Mouse (Mus musculus): Measurements from ENCODE around the gene Cisd3. TPM values are rescaled to one million over a fixed set of nuclear protein-coding genes. Genes with fewer than 3 reads are reported as not detected.

Gene Cisd3
- polyA plus RNA-seq, 1 experiment from 2014 or later, result 59.1 TPM

DNA sequence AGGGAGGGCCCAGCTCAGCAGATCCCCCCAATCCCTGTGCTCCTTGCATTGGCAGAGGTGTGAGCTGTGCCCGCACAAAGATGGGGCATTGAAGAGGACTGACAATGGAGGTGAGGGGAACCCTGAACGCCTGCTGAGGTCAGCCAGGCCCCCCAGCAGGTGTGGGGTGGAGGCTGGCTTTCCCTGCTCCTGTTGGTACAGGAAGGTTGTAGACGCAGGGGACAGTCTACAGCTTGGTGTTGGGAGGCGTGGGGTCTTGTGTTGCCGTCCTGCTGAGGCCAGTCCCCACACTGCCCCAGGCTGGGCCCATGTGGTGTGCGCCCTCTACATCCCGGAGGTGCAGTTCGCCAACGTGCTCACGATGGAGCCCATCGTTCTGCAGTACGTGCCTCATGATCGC lies 20.2 kb upstream of the Cisd3 start:
- Histone ChIP-seq H3K9me3 (ENCODE audit: low read length) (no peaks in the 10 kb centered on the region), H3K27ac (ENCODE audit: low read length) (no peak overlapping the region), H3K4me1 (ENCODE audit: insufficient read depth, low read depth, low read length) (peaks cover 24% of the 10 kb centered on the region), H3K36me3 (ENCODE audit: insufficient read depth, low read length) (no peaks in the 10 kb centered on the region), H3K27me3 (replicated peaks; ENCODE audit: insufficient read depth, low read length) (0 out of 2 replicates have a peak, but pooled peaks cover 5% of the 10 kb centered on the region), H3K4me2 (replicated peaks; ENCODE audit: low read depth, low read length) (no peak overlapping the region; the same call in 1 of the 2 replicates), H3K4me3 (ENCODE audit: low read depth, low read length) (no peak overlapping the region), H3K9ac (replicated peaks; ENCODE audit: low read depth) (no peak overlapping the region)
- 84% methylated on average over 13 of the region's 13 CpGs for WGBS
- DNase-seq (ENCODE audit: low spot score) (no peak), ATAC-seq (no peak)
- TF ChIP-seq EP300 (IDR thresholded peaks at IDR 0.05) (no peak), CTCF (IDR thresholded peaks at IDR 0.05) (0 out of 2 replicates have a peak, but pooled peaks have one; percentile 5)

DNA sequence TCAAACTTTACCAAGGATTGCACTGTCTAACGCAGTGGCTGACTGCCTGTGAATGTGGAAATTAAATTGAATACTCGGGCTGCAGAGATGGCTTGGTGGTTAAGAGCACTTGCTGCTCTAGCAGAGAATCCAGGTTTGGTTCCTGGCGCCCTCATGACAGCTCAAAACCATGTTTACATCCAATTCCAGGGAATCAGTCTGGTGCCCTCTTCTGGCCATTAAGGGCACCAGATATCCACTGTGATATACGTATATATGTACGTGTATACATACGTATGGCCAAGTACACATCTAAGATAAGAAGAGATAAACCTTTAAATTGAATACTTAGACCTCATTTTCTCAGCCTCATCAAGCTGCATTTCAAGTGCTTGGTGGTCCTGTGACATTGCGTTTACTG lies 19.4 kb upstream of the Cisd3 start:
- WGBS, result 81% methylated on average over 7 of the region's 7 CpGs
- peaks cover 17% of the 10 kb centered on the region for H3K4me1 ChIP-seq (ENCODE audit: insufficient read depth, low read depth, low read length)
- no peaks in the 10 kb centered on the region for H3K9me3 ChIP-seq (ENCODE audit: low read length)
- H3K9ac ChIP-seq (replicated peaks; ENCODE audit: low read depth), result no peak overlapping the region
- ATAC-seq (no peak), DNase-seq (ENCODE audit: low spot score) (peak; percentile 11)
- no peak overlapping the region for H3K4me2 ChIP-seq (replicated peaks; ENCODE audit: low read depth, low read length)
- H3K4me3 ChIP-seq (ENCODE audit: low read depth, low read length), result no peak overlapping the region
- H3K27ac ChIP-seq (ENCODE audit: low read length), result no peak overlapping the region
- 0 out of 2 replicates have a peak, but pooled peaks cover 4% of the 10 kb centered on the region for H3K36me3 ChIP-seq (ENCODE audit: insufficient read depth, low read length)
- peak; percentile 65 for TF ChIP-seq CTCF (IDR thresholded peaks at IDR 0.05)
- TF ChIP-seq EP300 (IDR thresholded peaks at IDR 0.05), result no peak
- H3K27me3 ChIP-seq (replicated peaks; ENCODE audit: insufficient read depth, low read length), result 0 out of 2 replicates have a peak, but pooled peaks cover 5% of the 10 kb centered on the region

DNA sequence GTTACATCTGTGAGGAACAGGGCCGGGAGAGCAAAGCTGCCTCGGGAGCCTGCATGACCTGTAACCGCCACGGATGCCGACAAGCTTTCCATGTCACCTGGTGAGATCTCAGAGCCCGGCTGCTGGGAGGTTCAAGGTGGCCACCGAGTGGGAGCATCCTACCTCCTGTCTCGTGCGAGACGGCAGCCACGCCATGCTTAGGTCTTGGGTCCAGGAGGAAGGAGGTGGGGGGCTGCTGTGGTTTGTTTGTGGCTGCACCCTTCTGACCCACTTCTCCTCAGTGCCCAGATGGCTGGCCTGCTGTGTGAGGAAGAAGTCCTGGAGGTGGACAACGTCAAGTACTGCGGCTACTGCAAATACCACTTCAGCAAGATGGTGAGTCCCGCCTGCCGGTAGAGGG lies 18.8 kb upstream of the Cisd3 start:
- no peak for DNase-seq (ENCODE audit: low spot score)
- 0 out of 2 replicates have a peak, but pooled peaks cover 4% of the 10 kb centered on the region for H3K36me3 ChIP-seq (ENCODE audit: insufficient read depth, low read length)
- ATAC-seq, result no peak
- H3K4me1 ChIP-seq (ENCODE audit: insufficient read depth, low read depth, low read length), result peaks cover 12% of the 10 kb centered on the region; the same call in 1 of the 2 replicates
- no peak overlapping the region for H3K27ac ChIP-seq (ENCODE audit: low read length)
- no peak overlapping the region for H3K4me2 ChIP-seq (replicated peaks; ENCODE audit: low read depth, low read length)
- H3K4me3 ChIP-seq (ENCODE audit: low read depth, low read length), result no peak overlapping the region
- H3K27me3 ChIP-seq (replicated peaks; ENCODE audit: insufficient read depth, low read length), result 0 out of 2 replicates have a peak, but pooled peaks cover 3% of the 10 kb centered on the region
- TF ChIP-seq EP300 (IDR thresholded peaks at IDR 0.05), result no peak
- no peak for TF ChIP-seq CTCF (IDR thresholded peaks at IDR 0.05)
- 75% methylated on average over 15 of the region's 15 CpGs for WGBS
- no peak overlapping the region for H3K9ac ChIP-seq (replicated peaks; ENCODE audit: low read depth)
- no peaks in the 10 kb centered on the region for H3K9me3 ChIP-seq (ENCODE audit: low read length)

DNA sequence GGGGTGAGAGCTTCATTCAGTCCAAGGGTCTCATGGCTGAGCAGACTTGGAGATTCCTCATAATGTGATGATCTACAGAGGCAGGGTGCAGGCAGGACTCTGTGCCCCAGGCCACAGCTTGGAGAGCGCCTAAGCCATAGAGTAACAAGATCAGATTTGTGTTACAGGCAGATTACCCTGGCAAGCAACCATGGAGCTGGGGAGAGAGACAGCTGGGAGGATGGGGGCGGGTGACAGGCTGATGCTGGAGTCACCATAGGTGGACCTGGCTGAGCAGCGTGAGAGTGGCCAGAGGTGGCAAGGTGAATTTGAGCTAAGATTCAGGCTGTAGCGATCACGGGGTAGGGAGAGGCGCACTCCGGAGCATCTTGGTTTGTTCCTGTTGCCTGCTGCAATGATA lies 17.5 kb upstream of the Cisd3 start:
- TF ChIP-seq CTCF (IDR thresholded peaks at IDR 0.05), result no peak
- no peak for TF ChIP-seq EP300 (IDR thresholded peaks at IDR 0.05)
- Histone ChIP-seq H3K36me3 (ENCODE audit: insufficient read depth, low read length) (0 out of 2 replicates have a peak, but pooled peaks cover 4% of the 10 kb centered on the region), H3K27ac (ENCODE audit: low read length) (no peak overlapping the region), H3K9me3 (ENCODE audit: low read length) (no peaks in the 10 kb centered on the region), H3K27me3 (replicated peaks; ENCODE audit: insufficient read depth, low read length) (no peaks in the 10 kb centered on the region), H3K4me3 (ENCODE audit: low read depth, low read length) (no peak overlapping the region), H3K9ac (replicated peaks; ENCODE audit: low read depth) (no peak overlapping the region), H3K4me1 (ENCODE audit: insufficient read depth, low read depth, low read length) (peaks cover 2% of the 10 kb centered on the region; the same call in 1 of the 2 replicates), H3K4me2 (replicated peaks; ENCODE audit: low read depth, low read length) (no peak overlapping the region)
- ATAC-seq, result no peak
- WGBS, result 93% methylated on average over 7 of the region's 7 CpGs
- DNase-seq (ENCODE audit: low spot score), result no peak

DNA sequence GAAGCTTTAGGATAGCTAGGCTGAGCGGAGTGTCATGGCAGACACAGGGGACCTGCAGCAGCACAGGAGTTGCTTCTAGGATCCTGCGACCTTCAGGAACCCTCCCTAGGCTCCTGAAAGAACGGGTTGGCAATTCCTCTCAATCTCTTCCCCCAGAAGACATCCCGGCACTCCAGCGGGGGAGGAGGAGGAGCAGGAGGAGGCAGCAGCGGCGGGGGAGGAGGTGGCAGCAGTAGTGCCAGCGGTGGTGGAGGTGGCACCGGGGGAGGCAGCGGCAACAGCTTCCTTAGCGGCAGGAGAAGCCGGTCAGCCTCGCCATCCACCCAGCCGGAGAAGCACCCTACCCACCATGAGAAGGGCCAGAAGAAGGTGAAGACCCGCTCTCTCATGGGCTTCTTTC lies 16.4 kb upstream of the Cisd3 start:
- H3K27me3 ChIP-seq (replicated peaks; ENCODE audit: insufficient read depth, low read length), result no peaks in the 10 kb centered on the region
- H3K9me3 ChIP-seq (ENCODE audit: low read length), result no peaks in the 10 kb centered on the region
- H3K9ac ChIP-seq (replicated peaks; ENCODE audit: low read depth), result no peak overlapping the region
- no peak overlapping the region for H3K4me3 ChIP-seq (ENCODE audit: low read depth, low read length)
- peak overlapping the region; percentile 47; the same call in 1 of the 2 replicates for H3K27ac ChIP-seq (ENCODE audit: low read length)
- H3K4me2 ChIP-seq (replicated peaks; ENCODE audit: low read depth, low read length), result no peak overlapping the region
- H3K4me1 ChIP-seq (ENCODE audit: insufficient read depth, low read depth, low read length), result peaks cover 2% of the 10 kb centered on the region; the same call in 1 of the 2 replicates
- peaks cover 13% of the 10 kb centered on the region for H3K36me3 ChIP-seq (ENCODE audit: insufficient read depth, low read length)
- TF ChIP-seq CTCF (IDR thresholded peaks at IDR 0.05) (no peak), EP300 (IDR thresholded peaks at IDR 0.05) (no peak)
- DNase-seq (ENCODE audit: low spot score) (no peak), ATAC-seq (no peak)
- 43% methylated on average over 15 of the region's 15 CpGs for WGBS

DNA sequence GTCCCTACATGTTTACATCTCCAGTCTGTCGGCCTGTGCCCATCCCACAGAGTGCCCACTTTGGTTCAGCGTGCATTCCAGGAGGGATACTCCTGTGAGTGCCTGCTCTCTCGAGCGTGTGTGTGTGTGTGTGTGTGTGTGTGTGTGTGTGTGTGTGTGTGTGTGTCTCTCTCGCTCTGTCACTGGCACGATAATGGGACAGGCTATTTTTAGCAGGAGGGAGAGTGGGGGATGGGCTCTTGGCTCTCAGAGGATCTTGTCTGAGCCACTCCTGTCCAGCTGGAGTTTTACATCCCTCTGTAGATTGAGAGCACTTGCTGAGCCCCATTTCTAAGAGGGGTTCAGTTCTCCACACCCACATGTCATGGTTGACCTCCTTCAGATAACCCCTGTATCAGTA lies 15.8 kb upstream of the Cisd3 start:
- 17% methylated on average over 6 of the region's 6 CpGs for WGBS
- Histone ChIP-seq H3K4me3 (ENCODE audit: low read depth, low read length) (no peak overlapping the region), H3K27ac (ENCODE audit: low read length) (peak overlapping the region; percentile 47; the same call in 1 of the 2 replicates), H3K4me2 (replicated peaks; ENCODE audit: low read depth, low read length) (no peak overlapping the region), H3K4me1 (ENCODE audit: insufficient read depth, low read depth, low read length) (peaks cover 2% of the 10 kb centered on the region; the same call in 1 of the 2 replicates), H3K9ac (replicated peaks; ENCODE audit: low read depth) (no peak overlapping the region), H3K36me3 (ENCODE audit: insufficient read depth, low read length) (peaks cover 19% of the 10 kb centered on the region), H3K27me3 (replicated peaks; ENCODE audit: insufficient read depth, low read length) (no peaks in the 10 kb centered on the region), H3K9me3 (ENCODE audit: low read length) (no peaks in the 10 kb centered on the region)
- DNase-seq (ENCODE audit: low spot score) (peak; percentile 84), ATAC-seq (peak; percentile 67)
- TF ChIP-seq CTCF (IDR thresholded peaks at IDR 0.05), result no peak

Measured in lung, postnatal 0 days (tissue).